Mouse (Mus musculus) ES-CJ7 (cell line): ENCODE data around the gene Ccdc96.

Experiments
- DNase-seq: peaks from one replicate; pipeline ENCODE4 v3.0.0; 2011; ENCODE audit warnings: low read depth, low spot score

The Ccdc96 gene

DNA sequence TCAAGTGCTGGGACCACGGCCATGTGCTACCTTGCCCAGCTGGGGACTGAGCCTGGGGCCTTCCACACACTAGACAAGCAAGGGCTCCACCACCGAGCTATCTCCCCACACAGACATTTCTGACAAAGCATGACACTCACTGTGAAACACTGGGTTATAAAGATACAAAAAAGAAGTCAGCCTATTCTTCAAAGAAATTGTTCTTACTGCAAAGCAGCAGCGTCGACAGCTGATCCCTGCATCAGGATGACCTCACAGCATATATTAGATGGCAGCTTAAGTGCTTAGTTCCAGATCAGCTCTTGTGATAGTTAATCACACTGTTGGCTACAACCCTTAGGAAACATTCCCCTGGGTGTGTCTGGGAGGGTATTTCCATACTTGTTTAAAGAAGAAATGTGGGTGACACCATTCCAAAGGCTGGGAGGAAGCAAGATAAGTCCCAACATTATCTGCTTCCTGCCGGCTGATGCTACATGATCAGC, 38.9 kb downstream of the Ccdc96 start:
- no peak for DNase-seq

- no peak for DNase-seq
Observed at GRCm38 (mm10) chr5:36525216-36525615, 40.8 kb downstream of the Ccdc96 start.

GRCm38 (mm10) chr5:36526274-36526673, 41.9 kb downstream of the Ccdc96 start:
- DNase-seq, result peak; percentile 15

- DNase-seq, result no peak
Observed at GRCm38 (mm10) chr5:36526921-36527320, 42.5 kb downstream of the Ccdc96 start.

- DNase-seq, result no peak
Observed at GRCm38 (mm10) chr5:36529698-36530097, 45.3 kb downstream of the Ccdc96 start.

DNA sequence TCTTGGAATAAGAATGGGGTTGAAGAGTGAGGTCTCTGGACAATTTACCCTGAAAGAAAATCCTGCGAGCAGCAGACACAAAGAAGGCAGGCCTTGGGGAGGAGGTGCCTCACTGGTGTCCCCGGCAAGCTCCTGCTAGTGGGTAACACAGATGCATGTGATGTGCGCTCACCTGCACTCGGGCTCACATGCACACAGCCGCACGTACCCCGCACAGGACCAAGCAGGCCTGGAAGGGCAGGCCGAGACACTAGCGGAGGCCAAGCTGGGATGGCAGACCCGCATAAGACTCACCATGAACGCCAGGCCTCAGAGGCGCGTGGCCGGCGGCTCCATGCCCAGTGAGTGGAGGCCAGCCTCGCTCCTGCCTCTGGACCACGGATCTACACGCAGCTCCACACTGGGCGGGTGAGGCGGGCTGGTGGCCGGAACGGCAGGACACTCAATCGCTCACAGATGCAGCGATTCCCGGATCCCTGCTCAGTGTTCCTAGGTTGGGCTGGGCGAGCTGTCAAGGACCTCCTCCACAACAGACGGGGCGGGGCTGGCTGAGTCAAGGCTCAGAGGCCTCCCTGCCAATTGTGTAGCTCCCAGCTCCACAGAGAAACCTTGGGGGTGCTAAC, 45.9 kb downstream of the Ccdc96 start:
- DNase-seq, result peak; percentile 85

DNA sequence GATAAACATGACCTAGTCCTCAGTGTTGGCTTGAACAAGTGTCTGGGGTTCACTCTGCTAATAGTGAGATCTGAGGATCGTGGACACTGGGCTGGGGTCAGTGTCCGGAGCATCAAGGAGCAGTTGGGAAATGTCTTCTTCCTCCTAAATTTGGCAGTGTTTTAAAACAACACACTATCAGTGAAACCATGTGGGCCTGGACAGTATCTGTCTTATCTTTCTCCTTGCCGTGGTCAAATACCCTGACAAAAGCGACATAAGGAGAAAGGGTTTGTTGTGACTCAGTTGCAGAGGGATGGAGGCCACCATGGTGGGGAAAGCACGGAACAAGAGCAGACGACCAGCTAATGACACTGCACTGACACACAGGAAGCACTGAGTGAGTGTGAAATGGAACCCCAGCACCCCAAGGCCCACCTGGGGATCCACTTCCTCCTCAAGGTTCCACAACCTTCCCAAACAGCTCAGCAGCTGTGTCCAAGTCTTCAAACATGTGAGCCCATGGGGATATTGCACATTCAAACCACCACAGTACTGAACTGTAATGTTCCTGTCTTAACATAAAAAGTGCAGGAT, 50.2 kb downstream of the Ccdc96 start:
- DNase-seq, result no peak

- no peak for DNase-seq
Observed at GRCm38 (mm10) chr5:36535438-36536176, 51.2 kb downstream of the Ccdc96 start.

DNA sequence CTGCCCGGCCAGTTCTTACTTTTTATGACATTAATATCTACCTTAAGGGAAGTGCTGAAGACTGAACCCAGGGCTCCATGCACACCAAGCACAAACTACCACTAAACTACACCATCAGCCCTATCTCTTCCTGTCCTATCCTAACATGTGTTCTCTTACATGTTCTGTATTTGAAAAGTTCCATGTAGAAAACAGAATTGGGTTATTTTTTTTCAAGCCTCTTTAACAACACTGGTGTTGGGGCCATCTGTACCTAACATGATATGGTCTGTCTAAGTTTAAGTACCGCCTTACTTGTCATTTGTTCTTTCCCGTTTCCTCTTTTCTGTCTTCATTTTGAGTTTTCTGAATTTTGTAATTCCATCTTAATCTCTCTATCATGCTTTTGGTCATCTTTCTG, 52.0 kb downstream of the Ccdc96 start:
- no peak for DNase-seq
